Mouse (Mus musculus) C2C12 (cell line): Measurements from ENCODE around the gene Rps5.

Experiments
- CEBPB ChIP-seq: IDR thresholded peaks from one replicate; pipeline ENCODE4 v1.6.1; 2011; ENCODE audit warnings: low read depth, mild to moderate bottlenecking, control low read depth, moderate library complexity
- CTCF ChIP-seq: IDR thresholded peaks from one replicate; pipeline ENCODE4 v1.5.1; 2011; ENCODE audit not compliant: control insufficient read depth, insufficient read depth, insufficient read length
- MAX ChIP-seq: IDR thresholded peaks from one replicate; pipeline ENCODE4 v1.6.1; 2011; ENCODE audit warnings: mild to moderate bottlenecking, control low read depth
- MYOD1 ChIP-seq: IDR thresholded peaks from one replicate; pipeline ENCODE4 v1.6.1; 2011; ENCODE audit warnings: low read depth; ENCODE audit not compliant: control insufficient read depth, insufficient read length
- MYOG ChIP-seq: IDR thresholded peaks from one replicate; pipeline ENCODE4 v1.6.1; 2011; ENCODE audit not compliant: control insufficient read depth, insufficient read length; ENCODE audit errors: extremely low read depth
- USF1 ChIP-seq: IDR thresholded peaks from one replicate; pipeline ENCODE4 v1.6.1; 2011; ENCODE audit warnings: low read depth, mild to moderate bottlenecking, control low read depth, moderate library complexity

DNA sequence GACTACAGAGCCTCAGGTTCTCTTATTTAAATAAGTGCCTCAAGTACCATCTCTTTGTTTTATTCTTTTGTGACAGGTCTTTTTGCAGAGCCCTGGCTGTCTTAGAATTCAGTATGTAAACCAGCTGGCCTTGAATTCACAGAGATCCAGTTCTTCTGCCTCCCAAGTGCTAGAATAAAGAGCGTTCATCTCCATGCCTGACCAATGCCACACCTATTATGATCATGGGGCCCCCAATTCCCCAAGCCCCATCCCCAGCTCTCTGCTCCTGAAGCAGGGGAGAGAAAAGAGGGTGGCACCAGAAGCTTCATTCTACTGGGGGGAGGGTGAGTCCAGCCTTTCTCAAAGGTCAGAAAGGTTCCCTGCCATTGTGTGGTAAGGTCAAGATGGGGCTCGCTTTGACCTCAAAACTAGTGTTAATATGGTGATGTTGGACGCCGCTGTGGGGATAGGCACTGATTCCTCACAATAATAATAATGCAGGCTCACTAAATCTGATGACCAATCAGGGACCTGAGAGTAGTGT, 11.6 kb downstream of the Rps5 start:
- TF ChIP-seq CTCF (no peak), MAX (no peak), USF1 (no peak), MYOD1 (no peak), CEBPB (no peak), MYOG (no peak)
